Mouse (Mus musculus): Measurements from ENCODE around the gene Defb36.

DNA sequence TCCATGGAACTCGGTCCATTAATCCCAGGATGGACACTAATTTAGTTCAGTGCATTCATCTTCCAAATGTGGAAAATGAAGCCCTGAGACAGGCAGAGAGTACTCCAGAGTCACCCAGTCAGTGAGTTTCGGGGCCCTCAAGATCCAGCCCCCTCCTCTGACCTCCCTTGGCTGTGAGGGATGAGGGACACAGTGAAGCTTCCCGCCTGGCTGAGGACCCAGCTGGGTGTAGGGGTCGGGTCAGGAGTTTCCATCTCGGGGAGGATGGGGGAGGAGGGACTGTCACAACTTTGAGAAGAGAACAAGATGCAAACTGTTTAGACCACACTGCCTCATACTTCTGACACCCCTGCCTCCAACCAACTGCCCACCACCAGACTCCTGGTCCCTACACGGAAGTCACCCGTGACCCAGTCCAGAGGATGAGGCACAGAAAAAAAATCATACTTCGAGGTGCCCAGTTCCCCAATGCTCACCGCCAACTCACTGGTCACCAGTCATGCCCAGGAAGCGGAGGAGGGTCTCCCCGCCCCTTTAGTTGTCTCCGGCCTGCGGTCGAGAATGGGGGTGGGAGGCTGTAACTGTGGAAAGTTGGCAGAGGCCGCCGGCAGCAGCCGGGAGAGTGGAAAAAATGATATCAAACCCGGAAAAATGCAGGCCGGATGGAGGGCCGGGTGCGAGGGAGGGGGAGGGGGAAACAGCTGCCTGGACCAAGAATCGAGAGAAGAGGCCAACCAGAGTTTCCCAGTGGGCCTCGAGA lies 32.3 kb downstream of the Defb36 start:
- no peak for TF ChIP-seq POLR2A (IDR thresholded peaks at IDR 0.05; ENCODE audit: borderline replicate concordance, control insufficient read depth, low read depth, low read length)
- TF ChIP-seq CTCF (IDR thresholded peaks at IDR 0.05; ENCODE audit: control insufficient read depth, insufficient read depth, low read length) = no peak
